Comparison of ENCODE assay signal across 8 mouse cellular contexts in the genomic region with DNA sequence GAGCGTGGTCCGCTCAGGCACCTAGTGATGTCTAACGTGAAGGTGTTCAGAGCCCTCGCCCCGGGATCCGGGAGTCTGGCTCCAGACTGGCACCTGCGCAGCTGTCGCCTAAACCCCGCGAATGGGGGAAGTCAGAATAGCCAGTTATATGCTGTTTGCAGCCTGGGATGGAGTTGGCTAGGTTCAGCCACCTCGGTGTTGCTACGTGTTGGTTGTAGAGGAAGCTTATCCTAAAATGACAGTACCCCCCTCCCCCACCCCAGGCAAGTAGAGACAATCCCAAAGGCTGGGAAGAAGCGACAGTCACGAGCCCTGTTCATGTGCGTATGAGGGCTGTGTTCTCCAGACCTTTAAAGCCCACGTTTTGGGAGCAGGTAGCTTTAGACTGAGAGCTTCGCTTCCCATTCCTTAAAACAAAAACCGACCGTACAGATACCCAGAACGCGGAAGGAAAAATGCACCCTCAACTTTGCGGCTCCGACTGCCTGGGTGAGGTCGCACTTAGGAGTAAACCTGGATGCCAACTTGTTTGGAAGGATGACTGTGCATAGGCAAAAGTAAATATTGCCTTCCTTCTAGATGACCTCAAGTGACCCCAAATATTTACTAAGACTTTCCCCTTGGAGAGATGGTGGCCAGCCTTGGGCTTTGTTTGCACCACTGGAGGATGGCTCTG. TPM values are rescaled to one million over a fixed set of nuclear protein-coding genes. Genes with fewer than 3 reads are reported as not detected.
DNase-seq lines count a peak whose midpoint lies in the region; ATAC-seq and TF ChIP-seq lines count a peak whose summit lies in the region.
"Had no signal": no experiment of that assay in that cellular context is flagged by ENCODE, and none has a peak within 500 bp of the region (broad histone marks: within the 10 kb centered on the region; RNA-seq: fewer than 3 reads in every experiment).

No protein-coding gene starts in this region.

- no peaks in the 10 kb centered on the region for H3K36me3 ChIP-seq in lung, embryonic 16.5 days (ENCODE audit: control insufficient read depth, insufficient read depth, low read length)
- no peaks in the 10 kb centered on the region for H3K36me3 ChIP-seq in limb, embryonic 14.5 days (ENCODE audit: control insufficient read depth, insufficient read depth, low read length)

- DNase-seq in lung, postnatal 10 days = no peak
- peak; percentile 57 for DNase-seq in frontal cortex, postnatal 36 days (ENCODE audit: low spot score in 2 of 2)
- no peak for DNase-seq in limb, embryonic 14.5 days (ENCODE audit: low spot score)
- DNase-seq in telencephalon, adult 2 months (ENCODE audit: low read depth, low spot score) = peak; percentile 82
- DNase-seq in lung, postnatal 36 days = no peak
- DNase-seq in lung, postnatal 25 days (ENCODE audit: low spot score) = no peak

- H3K4me1 ChIP-seq in lung, embryonic 16.5 days (replicated peaks; ENCODE audit: control insufficient read depth, insufficient read depth, low read length) = peaks cover 8% of the 10 kb centered on the region; the same call in 1 of the 2 replicates
- H3K4me1 ChIP-seq in limb, embryonic 14.5 days (ENCODE audit: control insufficient read depth, insufficient read depth, low read length) = peaks cover 8% of the 10 kb centered on the region; the same call in 1 of the 2 replicates

- TF ChIP-seq POLR2A in limb, embryonic 14.5 days (IDR thresholded peaks at IDR 0.05; ENCODE audit: borderline replicate concordance, extremely low read depth, insufficient read depth, insufficient read length) = no peak

- no peak overlapping the region for H3K27ac ChIP-seq in lung, embryonic 16.5 days (ENCODE audit: low read length)
- no peak overlapping the region for H3K27ac ChIP-seq in limb, embryonic 14.5 days (replicated peaks; ENCODE audit: low read depth, low read length)

- H3K27me3 ChIP-seq in lung, embryonic 16.5 days (ENCODE audit: control insufficient read depth, insufficient read depth, low read depth, low read length) = peaks cover 70% of the 10 kb centered on the region
- H3K27me3 ChIP-seq in limb, embryonic 14.5 days (ENCODE audit: control insufficient read depth, insufficient read depth, low read length) = peaks cover 72% of the 10 kb centered on the region

- no peak overlapping the region for H3K9ac ChIP-seq in lung, embryonic 16.5 days (ENCODE audit: low read length)
- no peak overlapping the region for H3K9ac ChIP-seq in limb, embryonic 14.5 days (ENCODE audit: low read depth, low read length, severe bottlenecking)

- no peaks in the 10 kb centered on the region for H3K9me3 ChIP-seq in lung, embryonic 16.5 days (ENCODE audit: control insufficient read depth, low read length)
- no peaks in the 10 kb centered on the region for H3K9me3 ChIP-seq in limb, embryonic 14.5 days (ENCODE audit: control insufficient read depth, low read length)

- H3K4me2 ChIP-seq in lung, embryonic 16.5 days (ENCODE audit: low read depth, low read length) = 0 out of 2 replicates have a peak overlapping the region, but pooled peaks have one; percentile 76
- peak overlapping the region; percentile 90; the same call in 1 of the 2 replicates for H3K4me2 ChIP-seq in limb, embryonic 14.5 days (replicated peaks; ENCODE audit: low read depth, low read length, severe bottlenecking)

- 2% methylated on average over 24 of the region's 24 CpGs for WGBS in lung, embryonic 16.5 days
- WGBS in limb, embryonic 14.5 days = 2% methylated on average over 24 of the region's 24 CpGs

- no peak for ATAC-seq in lung, embryonic 16.5 days (ENCODE audit: low read depth)
- ATAC-seq in limb, embryonic 14.5 days (ENCODE audit: low FRiP score, low read depth) = no peak

- H3K4me3 ChIP-seq in lung, embryonic 16.5 days (ENCODE audit: low read length) = peak overlapping the region; percentile 43; the same call in 1 of the 2 replicates
- H3K4me3 ChIP-seq in limb, embryonic 14.5 days (replicated peaks; ENCODE audit: low read length) = peak overlapping the region; percentile 47

RNA-seq across cellular contexts. Expression of gene Tmem132b, which starts 1.8 kb away (rescaled TPM):
- polyA plus RNA-seq in lung, embryonic 16.5 days (2015; fragmentation: Nextera tagmentation; extraction: Ambion mirVana) = not detected in 2 replicates
- polyA plus RNA-seq in limb, embryonic 14.5 days (2012; rRNA removed) = 0.23 and 0.36 TPM in 2 replicates
- 0.28 and 0.53 TPM in 2 replicates for polyA plus RNA-seq in limb, embryonic 14.5 days (2014; fragmentation: Nextera tagmentation; extraction: Ambion mirVana)
- polyA plus RNA-seq: heart, embryonic 16.5 days had no signal

RNA-seq across cellular contexts. Expression of gene Aacs, which starts 57.7 kb away (rescaled TPM):
- 31.2 and 31.8 TPM in 2 replicates for polyA plus RNA-seq in lung, embryonic 16.5 days (2015; fragmentation: Nextera tagmentation; extraction: Ambion mirVana)
- polyA plus RNA-seq in limb, embryonic 14.5 days (2012; rRNA removed) = 35.5 and 42.4 TPM in 2 replicates
- 35.9 and 43.3 TPM in 2 replicates for polyA plus RNA-seq in limb, embryonic 14.5 days (2014; fragmentation: Nextera tagmentation; extraction: Ambion mirVana)

Comparison
In these comparisons a context has a peak if more than half of its experiments do, and no peak if none do; other contexts are left out.
1. DNase-seq: peak in frontal cortex, postnatal 36 days (2 of 2) and telencephalon, adult 2 months (single experiment); none in lung, postnatal 10 days (single experiment), limb, embryonic 14.5 days (single experiment), lung, postnatal 36 days (single experiment) and lung, postnatal 25 days (single experiment).